Mouse (Mus musculus): ENCODE measurements around the gene Klf1.

DNA sequence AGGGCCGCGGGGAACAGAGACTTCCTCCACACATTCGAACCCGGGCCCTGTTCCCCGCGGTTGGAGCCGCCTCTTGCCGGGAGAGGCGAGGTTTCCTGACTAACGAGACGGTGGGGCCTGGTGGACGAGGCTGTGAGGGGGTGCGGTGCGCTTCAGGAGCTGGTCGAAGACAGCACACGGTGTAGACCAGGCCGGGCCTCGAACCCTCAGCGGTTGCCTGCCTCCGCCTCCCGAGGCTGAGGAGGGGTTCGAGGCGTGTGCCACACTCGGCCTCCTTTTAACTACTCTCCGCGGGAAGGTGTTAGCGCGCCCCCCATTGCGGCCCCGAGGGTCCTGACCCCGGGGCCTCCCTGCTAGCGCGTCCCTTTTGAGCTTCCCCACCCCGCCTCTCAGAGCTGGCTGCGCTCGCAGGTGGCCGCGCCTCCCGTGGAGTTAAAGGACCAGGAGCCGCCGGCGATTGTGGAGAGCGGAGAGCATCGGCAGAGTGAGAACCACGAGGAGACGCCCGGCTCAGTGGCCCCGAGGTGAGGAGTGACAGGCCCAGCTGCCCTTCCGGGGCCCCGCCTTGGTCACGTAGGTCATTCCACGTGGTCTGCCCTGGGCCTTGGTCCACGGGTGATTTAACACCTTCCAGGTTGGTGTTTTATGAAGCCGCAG, 29.3 kb upstream of the Klf1 start:
- TF ChIP-seq CTCF (IDR thresholded peaks at IDR 0.05; ENCODE audit: borderline replicate concordance, extremely low read depth, insufficient read depth, insufficient read length) (no peak), POLR2A (IDR thresholded peaks at IDR 0.05; ENCODE audit: borderline replicate concordance, extremely low read depth, insufficient read depth, insufficient read length, poor library complexity, severe bottlenecking) (no peak)

Data from brain, embryonic 14.5 days (tissue).